Mouse (Mus musculus): ENCODE results near the gene C2cd3. TPM values are rescaled to one million over a fixed set of nuclear protein-coding genes. Genes with fewer than 3 reads are reported as not detected.

The C2cd3 gene
- polyA plus RNA-seq, 1 experiment from 2014 or later: 13.2 TPM

DNA sequence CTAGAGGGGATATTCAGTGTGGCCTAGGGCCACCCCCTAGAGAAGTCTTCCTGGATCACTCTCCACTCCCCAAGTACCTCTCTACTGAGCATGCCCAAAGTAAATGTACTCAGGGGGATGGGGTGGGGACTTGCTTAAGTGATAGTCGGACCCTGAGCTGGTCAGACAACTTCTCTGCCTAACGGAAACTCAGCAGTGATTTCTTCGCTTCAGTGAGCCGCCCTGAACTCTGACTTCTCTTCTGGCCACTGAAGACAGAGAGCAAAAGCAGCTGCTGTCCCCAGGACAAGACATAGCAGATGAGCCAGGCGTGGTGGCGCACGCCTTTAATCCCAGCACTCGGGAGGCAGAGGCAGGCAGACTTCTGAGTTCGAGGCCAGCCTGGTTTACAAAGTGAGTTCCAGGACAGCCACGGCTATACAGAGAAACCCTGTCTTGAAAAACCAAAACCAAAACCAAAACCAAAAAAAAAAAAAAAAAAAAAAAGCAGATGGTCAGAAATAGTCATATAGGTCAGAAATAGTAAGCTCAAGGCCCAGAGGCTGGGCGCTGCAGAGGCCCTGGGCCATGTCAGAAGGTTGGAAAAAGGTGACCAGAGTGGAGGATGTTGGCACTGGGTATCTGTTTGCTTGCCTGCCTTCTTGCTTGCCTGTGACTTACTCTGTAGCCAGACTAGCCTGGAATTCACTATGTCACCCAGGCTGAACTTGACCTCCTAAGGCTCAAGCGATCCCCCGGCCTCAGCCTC is 132.9 kb downstream of the C2cd3 start:
- 84% methylated on average over 13 of the region's 13 CpGs for WGBS
- Histone ChIP-seq H3K4me3 (ENCODE audit: low read length) (no peak overlapping the region), H3K4me2 (ENCODE audit: low read length) (no peak overlapping the region), H3K4me1 (ENCODE audit: control insufficient read depth, insufficient read depth, low read depth, low read length) (no peaks in the 10 kb centered on the region), H3K27ac (ENCODE audit: low read depth, low read length) (no peak overlapping the region), H3K36me3 (ENCODE audit: control insufficient read depth, insufficient read depth, low read length) (no peaks in the 10 kb centered on the region), H3K27me3 (replicated peaks; ENCODE audit: control insufficient read depth, insufficient read depth, low read length) (no peaks in the 10 kb centered on the region), H3K9me3 (ENCODE audit: control insufficient read depth, low read length) (no peaks in the 10 kb centered on the region), H3K9ac (ENCODE audit: low read depth, low read length) (no peak overlapping the region)
- ATAC-seq: no peak

DNA sequence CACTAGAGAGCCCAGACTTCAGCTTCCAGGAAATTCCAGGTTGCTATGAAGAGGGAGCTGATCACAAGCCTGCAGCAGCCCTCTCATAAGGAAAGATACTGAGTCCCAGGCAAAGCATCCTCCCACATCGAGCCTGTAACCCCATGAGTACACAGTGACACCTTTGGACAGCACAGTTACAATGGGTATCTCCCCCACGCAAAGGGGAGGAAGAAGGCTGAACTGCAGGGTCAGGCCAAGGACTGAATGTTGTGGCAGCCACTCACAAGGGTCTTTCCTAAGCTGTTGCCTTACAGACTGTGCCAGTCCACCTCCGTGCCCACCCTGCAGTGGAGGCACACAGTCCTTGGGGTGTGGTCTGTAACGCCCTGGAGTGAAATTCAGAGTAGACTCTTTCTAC is 134.5 kb downstream of the C2cd3 start:
- ATAC-seq: no peak
- H3K4me2 ChIP-seq (ENCODE audit: low read length): no peak overlapping the region
- no peaks in the 10 kb centered on the region for H3K4me1 ChIP-seq (ENCODE audit: control insufficient read depth, insufficient read depth, low read depth, low read length)
- WGBS: 76% methylated on average over 4 of the region's 4 CpGs
- H3K27ac ChIP-seq (ENCODE audit: low read depth, low read length): no peak overlapping the region
- no peaks in the 10 kb centered on the region for H3K9me3 ChIP-seq (ENCODE audit: control insufficient read depth, low read length)
- H3K27me3 ChIP-seq (replicated peaks; ENCODE audit: control insufficient read depth, insufficient read depth, low read length): no peaks in the 10 kb centered on the region
- no peak overlapping the region for H3K9ac ChIP-seq (ENCODE audit: low read depth, low read length)
- H3K4me3 ChIP-seq (ENCODE audit: low read length): no peak overlapping the region
- no peaks in the 10 kb centered on the region for H3K36me3 ChIP-seq (ENCODE audit: control insufficient read depth, insufficient read depth, low read length)

DNA sequence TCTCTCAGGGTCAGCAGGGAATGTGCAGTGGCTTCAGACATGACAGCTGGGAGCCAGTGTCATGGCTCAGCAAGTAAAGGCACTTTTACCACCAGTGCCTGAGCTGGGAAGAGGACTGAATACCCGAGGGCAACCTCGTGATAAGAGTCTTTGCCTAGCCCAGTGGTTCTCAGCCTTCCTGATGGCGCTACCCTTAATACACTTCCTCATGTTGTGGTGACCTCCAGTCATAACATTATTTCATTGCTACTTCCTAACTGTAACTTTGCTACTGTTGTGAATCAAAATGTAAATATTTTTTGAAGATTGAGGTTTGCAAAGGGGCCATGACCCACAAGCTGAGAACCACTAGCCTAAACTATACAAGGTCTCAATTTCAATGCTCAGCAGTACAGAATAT is 136.6 kb downstream of the C2cd3 start:
- no peak for ATAC-seq
- no peaks in the 10 kb centered on the region for H3K27me3 ChIP-seq (replicated peaks; ENCODE audit: control insufficient read depth, insufficient read depth, low read length)
- H3K27ac ChIP-seq (ENCODE audit: low read depth, low read length): no peak overlapping the region
- 75% methylated on average over 3 of the region's 3 CpGs for WGBS
- no peak overlapping the region for H3K9ac ChIP-seq (ENCODE audit: low read depth, low read length)
- H3K4me3 ChIP-seq (ENCODE audit: low read length): no peak overlapping the region
- no peaks in the 10 kb centered on the region for H3K9me3 ChIP-seq (ENCODE audit: control insufficient read depth, low read length)
- no peaks in the 10 kb centered on the region for H3K36me3 ChIP-seq (ENCODE audit: control insufficient read depth, insufficient read depth, low read length)
- no peak overlapping the region for H3K4me2 ChIP-seq (ENCODE audit: low read length)
- no peaks in the 10 kb centered on the region for H3K4me1 ChIP-seq (ENCODE audit: control insufficient read depth, insufficient read depth, low read depth, low read length)

DNA sequence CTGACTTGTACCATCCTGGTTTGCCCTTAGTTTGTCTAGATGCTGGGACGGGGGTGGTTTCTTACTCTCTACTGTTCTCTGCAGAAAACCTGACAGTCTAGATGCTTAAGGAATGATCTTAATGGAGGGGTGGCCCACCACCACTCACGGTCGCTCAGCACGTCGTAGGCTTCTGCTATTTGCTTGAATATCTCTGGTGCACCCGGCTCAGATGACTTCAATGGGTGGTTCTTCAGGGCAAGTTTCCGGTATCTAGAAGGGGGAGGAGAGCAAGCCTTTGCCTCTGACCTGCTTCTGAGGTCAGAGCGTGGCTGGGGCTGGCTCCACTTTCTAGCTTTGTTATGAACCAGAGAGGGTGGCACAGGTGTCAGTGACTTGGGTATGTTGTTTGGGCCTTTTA is 139.6 kb downstream of the C2cd3 start:
- Histone ChIP-seq H3K9ac (ENCODE audit: low read depth, low read length) (no peak overlapping the region), H3K27ac (ENCODE audit: low read depth, low read length) (no peak overlapping the region), H3K4me1 (ENCODE audit: control insufficient read depth, insufficient read depth, low read depth, low read length) (peaks cover 2% of the 10 kb centered on the region; the same call in 1 of the 2 replicates), H3K4me3 (ENCODE audit: low read length) (no peak overlapping the region), H3K4me2 (ENCODE audit: low read length) (no peak overlapping the region), H3K27me3 (replicated peaks; ENCODE audit: control insufficient read depth, insufficient read depth, low read length) (no peaks in the 10 kb centered on the region), H3K36me3 (ENCODE audit: control insufficient read depth, insufficient read depth, low read length) (no peaks in the 10 kb centered on the region), H3K9me3 (ENCODE audit: control insufficient read depth, low read length) (no peaks in the 10 kb centered on the region)
- WGBS: 88% methylated on average over 8 of the region's 8 CpGs
- ATAC-seq: no peak

DNA sequence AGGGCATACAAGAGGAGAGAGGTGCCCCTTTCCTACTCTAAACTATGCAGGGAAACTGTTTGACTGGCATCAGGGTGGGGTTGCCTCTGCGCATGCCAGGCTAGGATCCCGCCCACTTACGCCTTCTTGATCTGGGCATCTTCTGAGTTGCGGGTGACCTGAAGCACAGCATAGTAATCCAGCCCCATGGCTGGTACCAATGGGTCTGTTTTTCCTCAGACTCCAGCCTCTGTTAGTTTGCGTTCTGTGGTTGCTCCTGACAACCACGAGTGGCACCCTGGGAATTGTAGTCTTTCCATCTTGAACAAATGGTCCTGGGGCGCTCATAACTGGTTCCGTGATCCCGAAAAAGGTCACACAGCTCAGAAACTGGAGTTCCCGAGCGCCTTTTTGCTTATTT is 142.5 kb downstream of the C2cd3 start, which contains the start of gene Dnajb13:
Gene Dnajb13, minus strand, starts transcription at position 388 of the 400 bp plus-strand sequence.
- Histone ChIP-seq H3K27ac (ENCODE audit: low read depth, low read length) (no peak within 1 kb of the TSS), H3K4me3 (ENCODE audit: low read length) (no peak within 1 kb of the TSS), H3K9me3 (ENCODE audit: control insufficient read depth, low read length) (no peaks in the 10 kb centered on the region), H3K4me2 (ENCODE audit: low read length) (peak within 1 kb of the TSS; percentile 26), H3K27me3 (replicated peaks; ENCODE audit: control insufficient read depth, insufficient read depth, low read length) (no peaks in the 10 kb centered on the region), H3K9ac (ENCODE audit: low read depth, low read length) (no peak within 1 kb of the TSS), H3K4me1 (ENCODE audit: control insufficient read depth, insufficient read depth, low read depth, low read length) (peaks cover 2% of the 10 kb centered on the region; the same call in 1 of the 2 replicates), H3K36me3 (ENCODE audit: control insufficient read depth, insufficient read depth, low read length) (no peaks in the 10 kb centered on the region)
- WGBS: 47% methylated on average over 11 of the region's 11 CpGs
- ATAC-seq: peak; percentile 79

Other genes starting within 250 kb of the C2cd3 start
- 18.3 and 19.5 TPM in 2 replicates for gene Lipt2, start 213.0 kb upstream of the C2cd3 start, polyA plus RNA-seq (2015; fragmentation: Nextera tagmentation; extraction: Ambion mirVana)
- gene Kcne3, start 195.7 kb upstream of the C2cd3 start, polyA plus RNA-seq (2015; fragmentation: Nextera tagmentation; extraction: Ambion mirVana): 0.31 and 0.67 TPM in 2 replicates
- gene Pgm2l1, start 144.8 kb upstream of the C2cd3 start, polyA plus RNA-seq (2015; fragmentation: Nextera tagmentation; extraction: Ambion mirVana): 29.2 and 33.7 TPM in 2 replicates
- 5.5 and 10.4 TPM in 2 replicates for gene P4ha3, start 86.7 kb upstream of the C2cd3 start, polyA plus RNA-seq (2015; fragmentation: Nextera tagmentation; extraction: Ambion mirVana)
- gene Ppme1, start 74 bp downstream of the C2cd3 start, polyA plus RNA-seq (2015; fragmentation: Nextera tagmentation; extraction: Ambion mirVana): 157 and 168 TPM in 2 replicates
- gene Ucp3, start 100.8 kb downstream of the C2cd3 start, polyA plus RNA-seq (2015; fragmentation: Nextera tagmentation; extraction: Ambion mirVana): 0.06 and 0.15 TPM in 2 replicates
- 85.7 and 88.9 TPM in 2 replicates for gene Ucp2, start 121.1 kb downstream of the C2cd3 start, polyA plus RNA-seq (2015; fragmentation: Nextera tagmentation; extraction: Ambion mirVana)
- gene Dnajb13, start 142.7 kb downstream of the C2cd3 start, polyA plus RNA-seq (2015; fragmentation: Nextera tagmentation; extraction: Ambion mirVana): 6.8 and 8.6 TPM in 2 replicates
- 14.1 and 17.3 TPM in 2 replicates for gene Coa4, start 164.8 kb downstream of the C2cd3 start, polyA plus RNA-seq (2015; fragmentation: Nextera tagmentation; extraction: Ambion mirVana)
- 276 and 294 TPM in 2 replicates for gene Rab6a, start 235.2 kb downstream of the C2cd3 start, polyA plus RNA-seq (2015; fragmentation: Nextera tagmentation; extraction: Ambion mirVana)
- 85.2 and 90.5 TPM in 2 replicates for gene Mrpl48, start 236.1 kb downstream of the C2cd3 start, polyA plus RNA-seq (2015; fragmentation: Nextera tagmentation; extraction: Ambion mirVana)